Mouse (Mus musculus) forebrain, embryonic 11.5 days (tissue): ENCODE data around the gene Fam84b. TPM values are rescaled to one million over a fixed set of nuclear protein-coding genes. Genes with fewer than 3 reads are reported as not detected.

Experiments used
- ATAC-seq: fragments of 200-750 bp; cut with Nextera tagmentation; replicated peaks from 2 replicates; pipeline ENCODE4 v1.8.0; 2017; ENCODE audit warnings: moderate TSS enrichment; ENCODE audit not compliant: low FRiP score
- DNase-seq: peaks from one replicate; pipeline ENCODE4 v3.0.0-alpha.2; 2017; ENCODE audit warnings: low spot score
- H3K27ac ChIP-seq: fragments of 300-500 bp; sonication (generic); 2 replicates; pipeline ENCODE4 v1.5.1; 2014; ENCODE audit warnings: low read depth, low read length
- H3K27me3 ChIP-seq: fragments of 300-500 bp; sonication (generic); 2 replicates; pipeline ENCODE4 v1.6.1; 2014; ENCODE audit warnings: mild to moderate bottlenecking, low read length, mixed read lengths; ENCODE audit not compliant: control insufficient read depth, insufficient read depth
- H3K36me3 ChIP-seq: fragments of 300-500 bp; sonication (generic); 2 replicates; pipeline ENCODE4 v1.6.1; 2014; ENCODE audit warnings: mild to moderate bottlenecking, low read length, moderate library complexity, mixed read lengths; ENCODE audit not compliant: control insufficient read depth, insufficient read depth
- H3K4me1 ChIP-seq: fragments of 300-500 bp; sonication (generic); replicated peaks from 2 replicates; pipeline ENCODE4 v1.6.1; 2014; ENCODE audit warnings: low read length, mixed read lengths; ENCODE audit not compliant: control insufficient read depth, insufficient read depth
- H3K4me2 ChIP-seq: fragments of 300-500 bp; sonication (generic); 2 replicates; pipeline ENCODE4 v1.6.1; 2014; ENCODE audit warnings: low read depth, mild to moderate bottlenecking, low read length, moderate library complexity, mixed read lengths; ENCODE audit not compliant: severe bottlenecking
- H3K4me3 ChIP-seq: fragments of 300-500 bp; sonication (generic); 2 replicates; pipeline ENCODE4 v1.5.1; 2014; ENCODE audit warnings: low read depth, low read length
- H3K9ac ChIP-seq: fragments of 300-500 bp; sonication (generic); 2 replicates; pipeline ENCODE4 v1.6.1; 2014; ENCODE audit warnings: low read length
- H3K9me3 ChIP-seq: fragments of 300-500 bp; sonication (generic); 2 replicates; pipeline ENCODE4 v1.6.1; 2016; ENCODE audit warnings: low read length, mixed read lengths; ENCODE audit not compliant: control insufficient read depth
- WGBS: fragments of 180-500 bp; shearing (Covaris S2); extraction: QIAGEN DNeasy Blood & Tissue Kit; methylation state at CpG from one replicate; pipeline ENCODE4 v1.1.7; 2014; 5-methylcytosine and 5-hydroxymethylcytosine counted together
- polyA plus RNA-seq: library from polyadenylated mRNA; unstranded; fragments of >200 nt; fragmentation: Nextera tagmentation; extraction: Ambion mirVana; gene quantifications from 2 replicates; pipeline ENCODE4 v1.2.1, GENCODE M21; 2014

Fam84b gene
- 21.9 and 24.9 TPM in 2 replicates for polyA plus RNA-seq

DNA sequence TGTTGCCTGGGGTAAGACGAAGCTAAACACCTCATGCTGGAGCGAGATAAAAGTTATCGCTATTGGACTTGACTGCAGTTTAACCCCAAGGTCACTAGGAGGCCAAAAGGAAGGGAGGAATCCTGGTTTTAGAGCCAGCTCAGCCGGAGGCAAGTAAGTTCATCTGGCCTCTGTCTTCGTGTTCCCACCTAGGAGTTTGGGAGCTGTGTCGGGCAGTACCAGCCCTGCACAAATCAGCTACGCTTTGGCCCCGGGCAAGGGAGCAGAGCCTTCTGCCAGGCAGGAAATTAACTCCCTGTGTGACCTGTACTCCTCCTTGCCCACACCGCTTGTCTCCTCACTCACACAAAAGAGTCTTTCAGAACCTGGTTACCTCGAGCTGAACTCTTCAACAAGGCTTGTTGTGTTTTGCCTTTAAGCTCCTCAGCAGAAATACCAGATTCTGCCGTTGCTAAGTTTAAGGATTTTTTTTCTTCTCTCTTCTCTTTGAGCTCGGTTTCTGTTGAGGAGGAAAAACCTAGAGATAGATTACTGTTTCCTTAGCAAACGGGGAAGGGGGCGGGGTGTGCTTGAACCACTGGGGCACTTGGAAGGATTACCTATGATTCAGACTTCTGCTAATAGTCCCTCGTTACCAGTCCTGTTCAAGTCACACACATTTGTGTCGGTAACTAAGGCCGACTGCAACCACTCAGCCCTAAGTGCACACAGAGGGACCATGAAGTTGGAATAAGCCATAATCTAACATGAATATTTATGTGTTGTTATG lies at the start of gene Fam84b:
Fam84b (minus strand) TSS at position 548 of the 769 bp plus-strand sequence.
- H3K4me3 ChIP-seq = no peak within 1 kb of the TSS
- H3K4me1 ChIP-seq = no peaks in the 10 kb centered on the region
- no peak within 1 kb of the TSS for H3K27ac ChIP-seq
- 28% methylated on average over 17 of the region's 17 CpGs for WGBS
- no peaks in the 10 kb centered on the region for H3K27me3 ChIP-seq
- no peak within 1 kb of the TSS for H3K4me2 ChIP-seq
- ATAC-seq (no peak), DNase-seq (peak; percentile 56)
- H3K36me3 ChIP-seq = no peaks in the 10 kb centered on the region
- no peak within 1 kb of the TSS for H3K9ac ChIP-seq
- no peaks in the 10 kb centered on the region for H3K9me3 ChIP-seq

DNA sequence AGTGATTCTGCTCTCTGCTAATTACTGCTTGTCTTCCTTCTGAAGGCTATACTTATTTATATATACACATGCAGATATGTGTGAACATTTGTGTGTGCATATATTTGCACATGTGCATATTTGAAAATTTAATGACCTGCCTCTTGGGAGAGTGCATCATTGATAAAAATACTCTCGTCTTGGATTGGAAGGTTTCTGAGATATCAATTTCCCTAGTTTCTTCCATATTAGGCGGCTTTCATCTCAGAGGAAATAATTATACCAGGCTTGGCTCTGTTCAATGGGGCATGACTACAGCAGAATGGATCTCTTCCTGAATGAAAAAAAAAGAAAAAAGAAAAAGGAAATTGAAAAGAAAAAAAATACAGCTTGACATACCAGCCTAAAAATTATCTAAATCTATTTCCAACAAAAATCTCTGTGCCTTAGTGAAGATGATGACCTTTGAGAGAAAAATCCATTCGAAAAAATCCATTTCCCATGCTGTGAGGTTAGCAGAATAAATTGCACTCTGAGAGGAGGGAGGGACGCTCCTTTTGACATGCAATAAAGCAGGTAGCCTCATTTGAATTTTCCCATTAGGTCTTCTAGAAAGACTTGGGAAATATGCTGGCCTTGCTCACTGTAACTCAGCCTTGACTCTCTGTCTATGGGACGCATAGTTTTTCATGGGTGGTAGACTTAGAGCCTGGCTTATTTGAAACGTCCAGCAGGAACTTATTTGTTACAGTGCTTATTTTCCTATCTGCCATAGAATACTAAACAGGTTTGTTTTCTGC lies 44.8 kb upstream of the Fam84b start:
- 64% methylated on average over 6 of the region's 6 CpGs for WGBS
- Histone ChIP-seq H3K4me1 (no peaks in the 10 kb centered on the region), H3K4me3 (no peak overlapping the region), H3K9me3 (no peaks in the 10 kb centered on the region), H3K27ac (no peak overlapping the region), H3K36me3 (no peaks in the 10 kb centered on the region), H3K9ac (no peak overlapping the region), H3K27me3 (no peaks in the 10 kb centered on the region), H3K4me2 (no peak overlapping the region)
- ATAC-seq = no peak
- DNase-seq = no peak

GRCm38 (mm10) chr15:60896040-60896439 lies 42.5 kb upstream of the Fam84b start:
- no peak overlapping the region for H3K9ac ChIP-seq
- 94% methylated on average over 2 of the region's 2 CpGs for WGBS
- H3K36me3 ChIP-seq = no peaks in the 10 kb centered on the region
- DNase-seq (no peak), ATAC-seq (no peak)
- no peaks in the 10 kb centered on the region for H3K27me3 ChIP-seq
- no peak overlapping the region for H3K4me3 ChIP-seq
- H3K4me2 ChIP-seq = no peak overlapping the region
- no peaks in the 10 kb centered on the region for H3K4me1 ChIP-seq
- H3K9me3 ChIP-seq = no peaks in the 10 kb centered on the region
- H3K27ac ChIP-seq = no peak overlapping the region

GRCm38 (mm10) chr15:60892976-60893463 lies 39.4 kb upstream of the Fam84b start:
- Histone ChIP-seq H3K27me3 (no peaks in the 10 kb centered on the region), H3K36me3 (no peaks in the 10 kb centered on the region), H3K27ac (no peak overlapping the region), H3K4me1 (no peaks in the 10 kb centered on the region), H3K9ac (no peak overlapping the region), H3K4me3 (no peak overlapping the region), H3K9me3 (no peaks in the 10 kb centered on the region), H3K4me2 (no peak overlapping the region)
- ATAC-seq (no peak), DNase-seq (no peak)
- 72% methylated on average over 3 of the region's 3 CpGs for WGBS

GRCm38 (mm10) chr15:60888724-60889123 lies 35.1 kb upstream of the Fam84b start:
- Histone ChIP-seq H3K9ac (no peak overlapping the region), H3K4me1 (no peaks in the 10 kb centered on the region), H3K9me3 (no peaks in the 10 kb centered on the region), H3K36me3 (no peaks in the 10 kb centered on the region), H3K4me2 (no peak overlapping the region), H3K27ac (no peak overlapping the region), H3K27me3 (no peaks in the 10 kb centered on the region), H3K4me3 (no peak overlapping the region)
- DNase-seq (no peak), ATAC-seq (no peak)
- 91% methylated on average over 2 of the region's 2 CpGs for WGBS

DNA sequence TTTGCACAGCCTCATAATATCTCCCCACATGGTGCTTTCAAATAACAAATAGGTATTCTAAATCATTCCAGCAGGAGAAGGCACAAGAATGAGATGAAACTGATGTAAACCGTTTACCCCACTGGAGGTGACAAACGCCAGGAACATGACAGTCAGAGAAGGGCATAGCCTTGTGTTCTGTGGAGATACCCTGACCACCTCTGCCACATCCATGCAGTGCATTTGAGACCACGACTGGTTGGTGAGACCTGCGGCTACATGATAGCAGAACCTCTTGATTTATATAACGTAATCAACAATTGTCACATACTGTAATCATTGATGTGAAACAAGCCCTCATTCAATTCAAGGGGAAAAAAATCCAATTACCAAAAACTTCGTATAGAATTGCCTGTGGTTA lies 22.1 kb upstream of the Fam84b start:
- Histone ChIP-seq H3K4me3 (no peak overlapping the region), H3K4me2 (no peak overlapping the region), H3K27me3 (no peaks in the 10 kb centered on the region), H3K4me1 (no peaks in the 10 kb centered on the region), H3K9me3 (no peaks in the 10 kb centered on the region), H3K27ac (no peak overlapping the region), H3K36me3 (no peaks in the 10 kb centered on the region), H3K9ac (no peak overlapping the region)
- ATAC-seq (no peak), DNase-seq (no peak)
- WGBS = 85% methylated on average over 6 of the region's 6 CpGs

- no peak overlapping the region for H3K4me3 ChIP-seq
- no peak overlapping the region for H3K27ac ChIP-seq
- no peaks in the 10 kb centered on the region for H3K36me3 ChIP-seq
- WGBS = 85% methylated on average over 3 of the region's 3 CpGs
- no peaks in the 10 kb centered on the region for H3K9me3 ChIP-seq
- no peaks in the 10 kb centered on the region for H3K27me3 ChIP-seq
- no peaks in the 10 kb centered on the region for H3K4me1 ChIP-seq
- no peak for ATAC-seq
- H3K9ac ChIP-seq = no peak overlapping the region
- DNase-seq = no peak
- H3K4me2 ChIP-seq = no peak overlapping the region
Observed at GRCm38 (mm10) chr15:60862417-60862816, 8.8 kb upstream of the Fam84b start.

GRCm38 (mm10) chr15:60855112-60855511 lies 1.5 kb upstream of the Fam84b start:
- Histone ChIP-seq H3K9me3 (no peaks in the 10 kb centered on the region), H3K4me3 (no peak overlapping the region), H3K9ac (no peak overlapping the region), H3K27me3 (no peaks in the 10 kb centered on the region), H3K27ac (no peak overlapping the region), H3K4me2 (no peak overlapping the region), H3K36me3 (no peaks in the 10 kb centered on the region), H3K4me1 (no peaks in the 10 kb centered on the region)
- no peak for ATAC-seq
- 93% methylated on average over 1 of the region's 1 CpGs for WGBS
- no peak for DNase-seq
